Mouse (Mus musculus): ENCODE results near the gene Fryl. TPM values are rescaled to one million over a fixed set of nuclear protein-coding genes. Genes with fewer than 3 reads are reported as not detected.

The Fryl gene
- polyA plus RNA-seq, 1 experiment, result 29.9 TPM

- TF ChIP-seq POLR2A (IDR thresholded peaks at IDR 0.05; ENCODE audit: low read depth, low read length), result no peak
- TF ChIP-seq CTCF (conservative IDR thresholded peaks at IDR 0.05; ENCODE audit: insufficient read depth, insufficient read length, low read depth, low read length), result peak; percentile 38; the same call in 1 of the 2 replicates
These were observed 57.7 kb downstream of the Fryl start for GRCm38 (mm10) chr5:73198690-73199089.

GRCm38 (mm10) chr5:73197796-73198195 lies 58.6 kb downstream of the Fryl start:
- Histone ChIP-seq H3K4me1 (ENCODE audit: control insufficient read depth, insufficient read depth, low read length) (peaks cover 8% of the 10 kb centered on the region), H3K27me3 (replicated peaks; ENCODE audit: control insufficient read depth, insufficient read depth, low read length) (no peaks in the 10 kb centered on the region), H3K36me3 (ENCODE audit: control insufficient read depth, insufficient read depth, low read length) (no peaks in the 10 kb centered on the region; the same call in 1 of the 2 replicates), H3K27ac (ENCODE audit: insufficient read depth, low read depth, low read length) (no peak overlapping the region), H3K4me3 (ENCODE audit: insufficient read depth, low read depth, low read length) (no peak overlapping the region)
- DNase-seq, result no peak
- no peak for TF ChIP-seq CTCF (conservative IDR thresholded peaks at IDR 0.05; ENCODE audit: insufficient read depth, insufficient read length, low read depth, low read length)
- no peak for TF ChIP-seq POLR2A (IDR thresholded peaks at IDR 0.05; ENCODE audit: low read depth, low read length)
- 88% methylated on average over 7 of the region's 7 CpGs for WGBS

More at GRCm38 (mm10) chr5:73198690-73199089, 57.7 kb downstream of the Fryl start:
- DNase-seq, result no peak
- no peak overlapping the region for H3K4me3 ChIP-seq (ENCODE audit: insufficient read depth, low read depth, low read length)
- no peaks in the 10 kb centered on the region for H3K27me3 ChIP-seq (replicated peaks; ENCODE audit: control insufficient read depth, insufficient read depth, low read length)
- WGBS, result 91% methylated on average over 5 of the region's 5 CpGs
- peaks cover 8% of the 10 kb centered on the region for H3K4me1 ChIP-seq (ENCODE audit: control insufficient read depth, insufficient read depth, low read length)
- no peak overlapping the region for H3K27ac ChIP-seq (ENCODE audit: insufficient read depth, low read depth, low read length)
- H3K36me3 ChIP-seq (ENCODE audit: control insufficient read depth, insufficient read depth, low read length), result no peaks in the 10 kb centered on the region; the same call in 1 of the 2 replicates

- Histone ChIP-seq H3K27ac (ENCODE audit: insufficient read depth, low read depth, low read length) (no peak overlapping the region), H3K36me3 (ENCODE audit: control insufficient read depth, insufficient read depth, low read length) (no peaks in the 10 kb centered on the region; the same call in 1 of the 2 replicates), H3K27me3 (replicated peaks; ENCODE audit: control insufficient read depth, insufficient read depth, low read length) (no peaks in the 10 kb centered on the region), H3K4me3 (ENCODE audit: insufficient read depth, low read depth, low read length) (no peak overlapping the region), H3K4me1 (ENCODE audit: control insufficient read depth, insufficient read depth, low read length) (no peaks in the 10 kb centered on the region; the same call in 1 of the 2 replicates)
- TF ChIP-seq CTCF (conservative IDR thresholded peaks at IDR 0.05; ENCODE audit: insufficient read depth, insufficient read length, low read depth, low read length) (no peak), POLR2A (IDR thresholded peaks at IDR 0.05; ENCODE audit: low read depth, low read length) (no peak)
- 80% methylated on average over 14 of the region's 14 CpGs for WGBS
- no peak for DNase-seq
These were observed 61.7 kb downstream of the Fryl start for GRCm38 (mm10) chr5:73194740-73195139.

GRCm38 (mm10) chr5:73194083-73194570 lies 62.3 kb downstream of the Fryl start:
- TF ChIP-seq POLR2A (IDR thresholded peaks at IDR 0.05; ENCODE audit: low read depth, low read length) (no peak), CTCF (conservative IDR thresholded peaks at IDR 0.05; ENCODE audit: insufficient read depth, insufficient read length, low read depth, low read length) (peak; percentile 35)
- H3K4me1 ChIP-seq (ENCODE audit: control insufficient read depth, insufficient read depth, low read length), result no peaks in the 10 kb centered on the region
- no peaks in the 10 kb centered on the region; the same call in 1 of the 2 replicates for H3K36me3 ChIP-seq (ENCODE audit: control insufficient read depth, insufficient read depth, low read length)
- no peaks in the 10 kb centered on the region for H3K27me3 ChIP-seq (replicated peaks; ENCODE audit: control insufficient read depth, insufficient read depth, low read length)
- DNase-seq, result peak; percentile 20
- H3K4me3 ChIP-seq (ENCODE audit: insufficient read depth, low read depth, low read length), result no peak overlapping the region
- WGBS, result 68% methylated on average over 8 of the region's 8 CpGs
- no peak overlapping the region for H3K27ac ChIP-seq (ENCODE audit: insufficient read depth, low read depth, low read length)

GRCm38 (mm10) chr5:73193627-73194026 lies 62.8 kb downstream of the Fryl start:
- Histone ChIP-seq H3K36me3 (ENCODE audit: control insufficient read depth, insufficient read depth, low read length) (no peaks in the 10 kb centered on the region; the same call in 1 of the 2 replicates), H3K27me3 (replicated peaks; ENCODE audit: control insufficient read depth, insufficient read depth, low read length) (no peaks in the 10 kb centered on the region), H3K4me1 (ENCODE audit: control insufficient read depth, insufficient read depth, low read length) (no peaks in the 10 kb centered on the region), H3K4me3 (ENCODE audit: insufficient read depth, low read depth, low read length) (no peak overlapping the region), H3K27ac (ENCODE audit: insufficient read depth, low read depth, low read length) (no peak overlapping the region)
- no peak for DNase-seq
- WGBS, result 66% methylated on average over 10 of the region's 10 CpGs
- TF ChIP-seq POLR2A (IDR thresholded peaks at IDR 0.05; ENCODE audit: low read depth, low read length) (no peak), CTCF (conservative IDR thresholded peaks at IDR 0.05; ENCODE audit: insufficient read depth, insufficient read length, low read depth, low read length) (no peak)

GRCm38 (mm10) chr5:73192870-73193576 lies 63.4 kb downstream of the Fryl start:
- TF ChIP-seq CTCF (conservative IDR thresholded peaks at IDR 0.05; ENCODE audit: insufficient read depth, insufficient read length, low read depth, low read length), result no peak
- no peak for TF ChIP-seq POLR2A (IDR thresholded peaks at IDR 0.05; ENCODE audit: low read depth, low read length)
- Histone ChIP-seq H3K36me3 (ENCODE audit: control insufficient read depth, insufficient read depth, low read length) (no peaks in the 10 kb centered on the region), H3K27ac (ENCODE audit: insufficient read depth, low read depth, low read length) (no peak overlapping the region), H3K4me3 (ENCODE audit: insufficient read depth, low read depth, low read length) (no peak overlapping the region), H3K4me1 (ENCODE audit: control insufficient read depth, insufficient read depth, low read length) (no peaks in the 10 kb centered on the region), H3K27me3 (replicated peaks; ENCODE audit: control insufficient read depth, insufficient read depth, low read length) (no peaks in the 10 kb centered on the region)
- DNase-seq, result no peak
- WGBS, result 77% methylated on average over 13 of the region's 13 CpGs

- no peak for DNase-seq
- H3K36me3 ChIP-seq (ENCODE audit: control insufficient read depth, insufficient read depth, low read length), result no peaks in the 10 kb centered on the region
- TF ChIP-seq POLR2A (IDR thresholded peaks at IDR 0.05; ENCODE audit: low read depth, low read length) (no peak), CTCF (conservative IDR thresholded peaks at IDR 0.05; ENCODE audit: insufficient read depth, insufficient read length, low read depth, low read length) (no peak)
- 73% methylated on average over 11 of the region's 11 CpGs for WGBS
- no peaks in the 10 kb centered on the region for H3K27me3 ChIP-seq (replicated peaks; ENCODE audit: control insufficient read depth, insufficient read depth, low read length)
- H3K4me3 ChIP-seq (ENCODE audit: insufficient read depth, low read depth, low read length), result no peak overlapping the region
- no peaks in the 10 kb centered on the region for H3K4me1 ChIP-seq (ENCODE audit: control insufficient read depth, insufficient read depth, low read length)
- no peak overlapping the region for H3K27ac ChIP-seq (ENCODE audit: insufficient read depth, low read depth, low read length)
These were observed 64.7 kb downstream of the Fryl start for GRCm38 (mm10) chr5:73191765-73192164.

Measured in kidney, adult 2 months (tissue).